Mouse (Mus musculus) ovary, postnatal 14 days (tissue): ENCODE data around the gene Atp5l.
"Not testable (repeated sequence)": the region's sequence is repeated elsewhere in the genome, so short reads cannot be mapped to it uniquely, and the experiment has no call there.

Experiments used
- DNase-seq: peaks from one replicate; pipeline ENCODE4 v3.0.0; 2022; ENCODE audit warnings: low spot score

The Atp5l gene

GRCm38 (mm10) chr9:44920374-44921122, at the start of gene Atp5l:
Gene Atp5l, minus strand, starts transcription at chr9:44920742.
- DNase-seq: peak; percentile 76

GRCm38 (mm10) chr9:44969450-44969849, 48.9 kb upstream of the Atp5l start:
- DNase-seq: no peak

GRCm38 (mm10) chr9:44967763-44968162, 47.2 kb upstream of the Atp5l start:
- DNase-seq: not testable (repeated sequence)

GRCm38 (mm10) chr9:44966815-44967242, 46.3 kb upstream of the Atp5l start:
- DNase-seq: peak; percentile 61

- no peak for DNase-seq
These were observed 45.4 kb upstream of the Atp5l start for GRCm38 (mm10) chr9:44965833-44966466.

- DNase-seq: peak; percentile 100
These were observed 44.7 kb upstream of the Atp5l start, which contains the start of gene Ube4a for GRCm38 (mm10) chr9:44965126-44965832. Gene Ube4a, minus strand, starts transcription at chr9:44965600.

GRCm38 (mm10) chr9:44954432-44954831, 33.9 kb upstream of the Atp5l start:
- DNase-seq: no peak

GRCm38 (mm10) chr9:44947836-44948235, 27.3 kb upstream of the Atp5l start:
- DNase-seq: no peak

GRCm38 (mm10) chr9:44946185-44946695, 25.7 kb upstream of the Atp5l start:
- DNase-seq: no peak

- no peak for DNase-seq
These were observed 21.9 kb upstream of the Atp5l start for GRCm38 (mm10) chr9:44942421-44942820.

- DNase-seq: no peak
These were observed 21.2 kb upstream of the Atp5l start for GRCm38 (mm10) chr9:44941756-44942155.

GRCm38 (mm10) chr9:44921543-44921942, 1.0 kb upstream of the Atp5l start:
- DNase-seq: no peak

GRCm38 (mm10) chr9:44921123-44921468, 554 bp upstream of the Atp5l start:
- no peak for DNase-seq

- no peak for DNase-seq
These were observed 936 bp downstream of the Atp5l start for GRCm38 (mm10) chr9:44919606-44920005.

GRCm38 (mm10) chr9:44916196-44916595, 4.3 kb downstream of the Atp5l start:
- DNase-seq: no peak

- DNase-seq: no peak
These were observed 5.8 kb downstream of the Atp5l start for GRCm38 (mm10) chr9:44914706-44915105.

GRCm38 (mm10) chr9:44911365-44911764, 9.2 kb downstream of the Atp5l start:
- no peak for DNase-seq

- DNase-seq: no peak
These were observed 14.9 kb downstream of the Atp5l start for GRCm38 (mm10) chr9:44905620-44906019.

- no peak for DNase-seq
These were observed 15.6 kb downstream of the Atp5l start for GRCm38 (mm10) chr9:44904964-44905363.

GRCm38 (mm10) chr9:44903856-44904255, 16.7 kb downstream of the Atp5l start:
- DNase-seq: no peak

GRCm38 (mm10) chr9:44900402-44900801, 20.1 kb downstream of the Atp5l start:
- no peak for DNase-seq

- DNase-seq: no peak
These were observed 20.8 kb downstream of the Atp5l start for GRCm38 (mm10) chr9:44899716-44900115.

GRCm38 (mm10) chr9:44897024-44897423, 23.5 kb downstream of the Atp5l start:
- no peak for DNase-seq
